Mouse (Mus musculus): ENCODE results near the gene Gpr174. TPM values are rescaled to one million over a fixed set of nuclear protein-coding genes. Genes with fewer than 3 reads are reported as not detected.

Gpr174 gene
- polyA plus RNA-seq, 1 experiment: not detected

GRCm38 (mm10) chrX:107298761-107299160 lies 43.1 kb downstream of the Gpr174 start:
- Histone ChIP-seq H3K4me3 (ENCODE audit: insufficient read depth, low read length) (no peak overlapping the region), H3K27ac (ENCODE audit: insufficient read depth, low read depth, low read length) (peak overlapping the region; percentile 30; the same call in 1 of the 2 replicates), H3K4me1 (ENCODE audit: control insufficient read depth, insufficient read depth, low read length) (peaks cover 5% of the 10 kb centered on the region)
- TF ChIP-seq POLR2A (IDR thresholded peaks at IDR 0.05; ENCODE audit: borderline replicate concordance, low read depth, low read length) (no peak), CTCF (IDR thresholded peaks at IDR 0.05; ENCODE audit: low read depth, low read length) (no peak)

GRCm38 (mm10) chrX:107306492-107306891 lies 50.8 kb downstream of the Gpr174 start:
- Histone ChIP-seq H3K4me3 (ENCODE audit: insufficient read depth, low read length) (no peak overlapping the region), H3K27ac (ENCODE audit: insufficient read depth, low read depth, low read length) (no peak overlapping the region), H3K4me1 (ENCODE audit: control insufficient read depth, insufficient read depth, low read length) (no peaks in the 10 kb centered on the region)
- TF ChIP-seq CTCF (IDR thresholded peaks at IDR 0.05; ENCODE audit: low read depth, low read length) (no peak), POLR2A (IDR thresholded peaks at IDR 0.05; ENCODE audit: borderline replicate concordance, low read depth, low read length) (no peak)

DNA sequence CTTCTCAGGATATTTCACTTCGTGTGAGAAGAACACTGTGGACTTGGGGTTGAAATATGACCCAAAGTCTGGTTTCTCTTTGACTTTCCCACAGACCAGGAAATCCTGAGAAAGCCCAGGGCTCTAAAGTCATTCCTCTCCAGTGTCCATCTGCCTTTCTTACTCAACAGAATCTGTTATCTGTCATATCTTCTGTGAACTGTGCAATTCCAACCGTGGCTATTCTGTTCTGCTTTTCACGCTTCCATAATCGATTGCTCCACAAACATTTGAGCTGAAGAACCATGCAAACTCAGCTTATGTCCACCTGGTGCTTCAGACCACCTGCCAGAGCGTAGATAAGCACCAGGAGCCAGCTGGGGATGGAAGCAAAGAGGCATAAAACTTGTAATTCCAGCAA lies 56.9 kb downstream of the Gpr174 start:
- no peak overlapping the region for H3K27ac ChIP-seq (ENCODE audit: insufficient read depth, low read depth, low read length)
- H3K4me1 ChIP-seq (ENCODE audit: control insufficient read depth, insufficient read depth, low read length): 0 out of 2 replicates have a peak, but pooled peaks cover 4% of the 10 kb centered on the region
- no peak overlapping the region for H3K4me3 ChIP-seq (ENCODE audit: insufficient read depth, low read length)
- TF ChIP-seq POLR2A (IDR thresholded peaks at IDR 0.05; ENCODE audit: borderline replicate concordance, low read depth, low read length) (no peak), CTCF (IDR thresholded peaks at IDR 0.05; ENCODE audit: low read depth, low read length) (no peak)

DNA sequence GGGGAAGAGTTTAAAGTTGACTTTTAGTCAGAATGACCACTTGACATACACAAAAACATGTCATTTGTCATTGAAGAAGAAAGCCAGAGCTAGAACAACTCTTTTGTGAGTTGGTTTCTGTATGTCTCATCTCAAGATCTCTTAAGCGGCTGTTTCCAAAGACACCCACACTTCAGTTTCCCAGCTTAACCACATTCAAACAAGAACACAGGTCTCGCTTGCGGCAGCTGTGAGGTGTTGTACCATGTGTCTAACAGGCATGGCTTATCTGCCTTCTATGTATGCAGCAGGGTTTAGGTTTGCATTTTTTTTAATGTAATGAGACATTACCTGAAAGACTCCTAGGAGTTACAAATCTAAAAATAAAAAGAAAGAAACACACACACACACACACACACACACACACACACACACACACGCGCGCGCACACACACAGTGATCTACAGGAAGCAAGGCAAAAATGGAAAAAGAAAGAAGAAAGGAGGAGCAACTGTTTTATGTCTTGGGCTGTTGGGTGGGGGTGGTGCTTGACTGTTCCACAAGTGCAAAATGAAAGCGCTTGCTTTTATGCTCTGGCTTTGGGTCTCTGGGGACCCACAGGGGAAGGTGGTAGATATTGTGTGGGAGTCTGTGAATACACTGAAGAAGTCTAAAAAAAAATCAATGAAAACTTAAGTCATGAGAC lies 70.2 kb downstream of the Gpr174 start:
- peaks cover 4% of the 10 kb centered on the region; the same call in 1 of the 2 replicates for H3K4me1 ChIP-seq (ENCODE audit: control insufficient read depth, insufficient read depth, low read length)
- H3K27ac ChIP-seq (ENCODE audit: insufficient read depth, low read depth, low read length): no peak overlapping the region
- no peak overlapping the region for H3K4me3 ChIP-seq (ENCODE audit: insufficient read depth, low read length)
- TF ChIP-seq CTCF (IDR thresholded peaks at IDR 0.05; ENCODE audit: low read depth, low read length): no peak
- TF ChIP-seq POLR2A (IDR thresholded peaks at IDR 0.05; ENCODE audit: borderline replicate concordance, low read depth, low read length): no peak

DNA sequence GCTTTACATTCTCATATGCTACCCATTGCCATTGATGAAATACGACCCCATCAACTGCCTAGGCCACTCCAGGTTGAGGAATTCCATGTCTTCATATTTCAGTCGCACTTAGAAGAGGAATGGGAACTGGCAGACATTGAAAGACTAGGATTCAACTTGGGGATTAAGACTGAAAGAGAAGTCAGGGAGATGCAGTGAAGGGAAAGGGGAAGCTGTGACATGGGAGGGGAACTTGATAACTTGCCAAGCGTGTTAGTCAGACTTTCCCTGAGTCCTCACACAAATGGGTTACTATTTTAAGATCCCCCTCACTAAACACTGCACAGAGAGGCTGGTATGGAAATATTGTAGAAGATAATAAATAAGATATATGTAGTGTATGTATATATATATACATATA lies 74.2 kb downstream of the Gpr174 start:
- H3K4me1 ChIP-seq (ENCODE audit: control insufficient read depth, insufficient read depth, low read length): peaks cover 4% of the 10 kb centered on the region; the same call in 1 of the 2 replicates
- peak overlapping the region; percentile 61 for H3K27ac ChIP-seq (ENCODE audit: insufficient read depth, low read depth, low read length)
- no peak for TF ChIP-seq POLR2A (IDR thresholded peaks at IDR 0.05; ENCODE audit: borderline replicate concordance, low read depth, low read length)
- no peak for TF ChIP-seq CTCF (IDR thresholded peaks at IDR 0.05; ENCODE audit: low read depth, low read length)
- H3K4me3 ChIP-seq (ENCODE audit: insufficient read depth, low read length): no peak overlapping the region

DNA sequence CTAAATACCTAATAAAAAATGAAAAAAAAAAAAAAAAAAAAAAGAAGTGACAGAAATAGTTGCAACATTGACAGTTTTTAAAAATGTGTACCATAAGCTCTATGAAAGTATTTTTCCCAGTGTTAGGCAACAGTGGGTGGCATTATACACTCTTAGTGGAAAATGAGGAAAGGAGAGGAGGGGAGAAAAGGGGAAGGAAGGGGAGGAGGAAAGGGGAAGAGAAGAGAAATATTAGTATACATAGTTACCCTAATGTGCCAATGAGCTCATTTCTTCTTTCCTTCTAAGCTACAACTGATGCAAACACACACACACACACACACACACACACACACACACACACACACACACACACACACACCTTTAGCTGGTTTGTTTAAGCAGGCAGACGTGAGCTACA lies 80.9 kb downstream of the Gpr174 start:
- Histone ChIP-seq H3K4me3 (ENCODE audit: insufficient read depth, low read length) (no peak overlapping the region), H3K27ac (ENCODE audit: insufficient read depth, low read depth, low read length) (peak overlapping the region; percentile 19; the same call in 1 of the 2 replicates), H3K4me1 (ENCODE audit: control insufficient read depth, insufficient read depth, low read length) (no peaks in the 10 kb centered on the region)
- TF ChIP-seq POLR2A (IDR thresholded peaks at IDR 0.05; ENCODE audit: borderline replicate concordance, low read depth, low read length): no peak
- TF ChIP-seq CTCF (IDR thresholded peaks at IDR 0.05; ENCODE audit: low read depth, low read length): no peak

GRCm38 (mm10) chrX:107341980-107342379 lies 86.3 kb downstream of the Gpr174 start:
- Histone ChIP-seq H3K4me1 (ENCODE audit: control insufficient read depth, insufficient read depth, low read length) (no peaks in the 10 kb centered on the region), H3K4me3 (ENCODE audit: insufficient read depth, low read length) (no peak overlapping the region), H3K27ac (ENCODE audit: insufficient read depth, low read depth, low read length) (no peak overlapping the region)
- no peak for TF ChIP-seq POLR2A (IDR thresholded peaks at IDR 0.05; ENCODE audit: borderline replicate concordance, low read depth, low read length)
- TF ChIP-seq CTCF (IDR thresholded peaks at IDR 0.05; ENCODE audit: low read depth, low read length): peak; percentile 15; the same call in 1 of the 2 replicates

Other genes with a start within 250 kb of the Gpr174 start
- not detected in 2 replicates for gene P2ry10, start 167.4 kb upstream of the Gpr174 start, polyA plus RNA-seq (2012; ENCODE audit: insufficient read depth, insufficient read length, missing spikeins)
- 17.1 and 20.6 TPM in 2 replicates for gene P2ry10b, start 107.0 kb upstream of the Gpr174 start, polyA plus RNA-seq (2012; ENCODE audit: insufficient read depth, insufficient read length, missing spikeins)
- gene Itm2a, start 147.5 kb downstream of the Gpr174 start, polyA plus RNA-seq (2012; ENCODE audit: insufficient read depth, insufficient read length, missing spikeins): 0.76 and 1.0 TPM in 2 replicates